Mouse (Mus musculus) spleen, adult 2 months (tissue): ENCODE data around the gene Pgghg. TPM values are rescaled to one million over a fixed set of nuclear protein-coding genes. Genes with fewer than 3 reads are reported as not detected.

Source experiments
- DNase-seq, 2 experiments: peaks; one replicate each; pipeline versions ENCODE4 v3.0.0 to v3.0.0-alpha.2; 2012 to 2021; ENCODE audit warnings: low spot score in 2 of 2, low read depth in 1 of 2
- H3K27ac ChIP-seq: fragments of 200-500 bp; 2 replicates; pipeline ENCODE4 v1.5.1; 2012; ENCODE audit warnings: low read length, inconsistent platforms; ENCODE audit not compliant: insufficient read depth
- H3K27me3 ChIP-seq: fragments of 200-500 bp; 2 replicates; pipeline ENCODE4 v1.6.1; 2012; ENCODE audit warnings: mild to moderate bottlenecking, moderate library complexity, low read length, inconsistent platforms; ENCODE audit not compliant: control insufficient read depth, insufficient read depth
- H3K36me3 ChIP-seq: fragments of 200-500 bp; 2 replicates; pipeline ENCODE4 v1.6.1; 2012; ENCODE audit warnings: mild to moderate bottlenecking, low read length, inconsistent platforms; ENCODE audit not compliant: control insufficient read depth, insufficient read depth
- H3K4me1 ChIP-seq: fragments of 200-500 bp; 2 replicates; pipeline ENCODE4 v1.6.1; 2011; ENCODE audit warnings: inconsistent platforms; ENCODE audit not compliant: control insufficient read depth, insufficient read depth, insufficient read length
- H3K4me3 ChIP-seq: fragments of 200-500 bp; 2 replicates; pipeline ENCODE4 v1.5.1; 2011; ENCODE audit warnings: mild to moderate bottlenecking, inconsistent platforms; ENCODE audit not compliant: insufficient read depth, insufficient read length; ENCODE audit errors: extremely low read depth
- CTCF ChIP-seq: fragments of 200-500 bp; IDR thresholded peaks from 2 replicates; pipeline ENCODE4 v1.5.1; 2011; ENCODE audit warnings: mild to moderate bottlenecking, inconsistent platforms; ENCODE audit not compliant: insufficient read depth, insufficient read length, insufficient replicate concordance; ENCODE audit errors: extremely low read depth
- POLR2A ChIP-seq: fragments of 200-500 bp; IDR thresholded peaks from 2 replicates; pipeline ENCODE4 v1.6.1; 2011; ENCODE audit warnings: low read depth, low read length, inconsistent platforms
- WGBS: fragments of 180-500 bp; shearing (Covaris S2); methylation state at CpG from one replicate; pipeline ENCODE4 v1.1.7; 2018; 5-methylcytosine and 5-hydroxymethylcytosine counted together
- polyA plus RNA-seq: library from polyadenylated mRNA; depleted of rRNA; stranded (reverse); fragments of >200 nt; gene quantifications from 2 replicates; pipeline ENCODE4 v1.2.3, GENCODE M21; 2012

Pgghg gene
- polyA plus RNA-seq, 1 experiment: 21.2 TPM

DNA sequence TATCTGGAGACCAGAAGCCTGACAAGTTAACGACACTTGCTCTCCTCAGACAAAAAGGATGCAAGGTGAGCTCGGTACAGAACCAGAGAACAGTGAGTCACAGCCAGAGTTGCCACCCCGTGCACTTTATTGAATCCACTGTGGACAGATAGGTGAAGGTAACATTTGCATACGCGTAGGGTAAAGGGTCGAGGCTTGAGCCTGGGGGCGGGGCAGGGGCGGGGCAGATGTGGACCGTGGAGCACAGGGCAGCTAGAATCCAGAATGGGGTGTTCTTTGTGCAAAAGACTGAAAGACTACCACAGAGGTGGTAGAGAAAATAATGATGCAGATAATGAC, 13.5 kb downstream of the Pgghg start:
- peak overlapping the region; percentile 66 for H3K27ac ChIP-seq
- H3K36me3 ChIP-seq: no peaks in the 10 kb centered on the region
- peak overlapping the region; percentile 43; the same call in 1 of the 2 replicates for H3K4me3 ChIP-seq
- peaks cover 20% of the 10 kb centered on the region; the same call in 1 of the 2 replicates for H3K4me1 ChIP-seq
- H3K27me3 ChIP-seq: no peaks in the 10 kb centered on the region
- 17% methylated on average over 9 of the region's 9 CpGs for WGBS
- DNase-seq: no peak
- TF ChIP-seq POLR2A: no peak
- TF ChIP-seq CTCF: no peak

DNA sequence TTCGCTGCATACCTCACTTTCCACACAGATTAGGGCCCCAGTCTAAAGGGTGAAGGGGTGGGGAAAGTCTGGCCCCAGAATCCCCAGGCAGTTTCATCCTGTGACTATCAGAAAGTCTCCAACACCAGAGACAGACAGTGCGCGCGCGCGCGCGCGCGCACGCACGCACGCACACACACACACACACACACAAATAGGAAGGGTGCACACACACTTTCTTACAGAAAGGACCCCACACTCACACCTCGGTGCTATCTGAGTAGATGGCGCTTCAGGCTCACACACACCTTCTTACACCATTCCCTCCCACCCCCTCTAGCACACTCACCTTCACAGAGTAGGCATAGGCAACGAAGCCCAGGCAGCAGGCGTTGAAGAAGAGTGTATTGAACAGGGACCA, 14.2 kb downstream of the Pgghg start:
- H3K36me3 ChIP-seq: no peaks in the 10 kb centered on the region
- H3K4me1 ChIP-seq: peaks cover 20% of the 10 kb centered on the region; the same call in 1 of the 2 replicates
- peak overlapping the region; percentile 66 for H3K27ac ChIP-seq
- 6% methylated on average over 17 of the region's 17 CpGs for WGBS
- no peak for DNase-seq
- no peak for TF ChIP-seq POLR2A
- no peak for TF ChIP-seq CTCF
- H3K27me3 ChIP-seq: no peaks in the 10 kb centered on the region
- H3K4me3 ChIP-seq: peak overlapping the region; percentile 36; the same call in 1 of the 2 replicates

DNA sequence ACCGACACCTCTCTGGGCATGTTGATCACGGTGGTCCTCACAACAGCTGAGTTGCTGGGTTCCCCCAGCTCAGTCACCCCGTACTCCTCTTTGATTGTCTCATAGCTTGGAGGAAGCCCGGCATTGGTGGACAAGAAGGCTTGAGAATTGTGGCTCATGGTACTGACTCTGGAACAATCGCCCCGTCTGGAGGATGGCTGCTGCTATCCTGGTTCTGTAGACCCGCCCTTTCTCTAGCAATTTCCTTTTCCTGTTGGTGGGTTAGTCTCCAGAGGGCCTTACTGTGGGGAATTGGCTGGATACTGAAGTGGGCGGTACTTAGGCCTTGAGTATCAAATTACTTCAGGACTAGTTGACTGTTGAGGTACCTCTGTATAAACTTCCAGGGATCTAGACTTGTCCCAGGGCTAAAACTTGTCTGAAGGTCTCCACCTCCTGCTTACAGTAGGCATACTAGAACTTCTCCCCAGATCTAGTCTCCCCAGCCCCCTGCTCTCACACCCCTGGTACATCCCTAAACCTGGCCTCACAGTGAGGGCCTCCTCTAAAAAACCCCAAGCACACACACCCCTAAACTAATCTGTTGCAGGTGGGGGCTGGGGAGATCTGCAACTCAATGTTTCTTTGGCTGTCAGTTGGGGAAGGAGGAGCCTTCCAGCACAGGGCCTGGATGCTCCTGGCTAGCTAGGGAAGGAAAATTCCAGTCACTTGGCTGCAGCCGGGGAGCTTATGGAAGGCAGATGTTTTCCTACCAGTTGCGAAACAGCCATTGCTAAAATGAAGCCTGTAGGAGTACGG, 14.8 kb downstream of the Pgghg start, which contains the start of the genes Gm45717 and Ifitm2:
Gm45717 (minus strand) TSS at position 180 of the 798 bp plus-strand sequence.
Ifitm2 (minus strand) TSS at position 230 of the 798 bp plus-strand sequence.
- no peaks in the 10 kb centered on the region for H3K36me3 ChIP-seq
- 26% methylated on average over 11 of the region's 11 CpGs for WGBS
- no peak for TF ChIP-seq CTCF
- no peak for TF ChIP-seq POLR2A
- H3K4me1 ChIP-seq: peaks cover 20% of the 10 kb centered on the region; the same call in 1 of the 2 replicates
- no peak for DNase-seq
- H3K4me3 ChIP-seq: peak within 1 kb of the TSS; percentile 43; the same call in 1 of the 2 replicates
- H3K27me3 ChIP-seq: no peaks in the 10 kb centered on the region
- H3K27ac ChIP-seq: peak within 1 kb of the TSS; percentile 66

DNA sequence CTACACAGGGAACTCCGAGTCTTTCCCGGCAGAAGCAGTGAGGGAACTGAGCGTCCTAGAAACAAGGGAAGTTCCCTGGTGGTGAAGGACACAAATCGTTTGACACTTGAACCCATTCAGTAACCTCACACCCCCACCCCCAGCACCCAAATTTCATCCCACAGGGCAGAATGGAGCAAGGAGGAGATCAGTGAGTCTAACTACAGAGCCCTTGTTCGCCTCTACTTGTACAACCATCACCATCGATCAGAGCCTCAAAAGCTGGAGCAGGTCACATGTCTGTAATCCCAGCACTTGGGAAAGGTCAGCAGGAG, 15.3 kb downstream of the Pgghg start:
- H3K4me1 ChIP-seq: peaks cover 20% of the 10 kb centered on the region; the same call in 1 of the 2 replicates
- no peak for DNase-seq
- H3K27me3 ChIP-seq: no peaks in the 10 kb centered on the region
- no peaks in the 10 kb centered on the region for H3K36me3 ChIP-seq
- WGBS: 64% methylated on average over 6 of the region's 6 CpGs
- H3K4me3 ChIP-seq: no peak overlapping the region
- peak overlapping the region; percentile 66 for H3K27ac ChIP-seq
- TF ChIP-seq CTCF: no peak
- TF ChIP-seq POLR2A: no peak

DNA sequence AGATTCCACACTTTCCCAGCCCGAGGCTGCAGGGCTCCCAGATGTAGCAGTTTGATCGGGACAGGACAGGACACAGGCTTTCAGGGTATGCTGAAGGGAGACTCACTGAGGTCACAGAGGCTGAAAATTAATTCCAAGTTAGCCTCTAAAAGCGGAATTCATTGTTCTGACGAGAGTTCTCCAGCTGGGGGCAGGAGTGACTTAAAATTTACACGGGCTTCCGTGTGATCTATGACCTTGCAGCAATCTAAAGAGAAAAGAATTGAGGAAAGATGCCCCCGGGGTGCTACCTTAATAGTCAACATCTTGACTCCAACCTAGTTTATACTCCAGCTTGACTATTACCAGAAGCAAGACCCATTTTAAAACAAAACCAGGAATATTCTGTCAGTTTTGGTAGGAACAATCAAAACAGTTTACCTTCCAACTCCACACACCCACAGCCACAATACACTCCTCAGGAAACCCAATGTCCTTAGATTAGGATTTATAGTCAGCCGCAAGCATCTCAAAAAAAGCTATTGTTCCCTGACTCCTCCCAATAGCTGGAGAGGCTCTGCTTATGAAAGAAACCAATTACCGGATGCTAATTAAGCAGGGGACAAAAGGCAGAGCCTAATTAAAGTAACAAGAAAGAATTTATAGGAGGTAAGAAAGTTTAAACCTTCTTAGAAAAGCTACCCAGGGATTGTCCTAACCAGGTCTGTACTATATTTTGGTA, 18.1 kb downstream of the Pgghg start:
- TF ChIP-seq CTCF (peak; percentile 22; the same call in 1 of the 2 replicates), POLR2A (no peak)
- peaks cover 9% of the 10 kb centered on the region; the same call in 1 of the 2 replicates for H3K4me1 ChIP-seq
- no peaks in the 10 kb centered on the region for H3K36me3 ChIP-seq
- no peaks in the 10 kb centered on the region for H3K27me3 ChIP-seq
- WGBS: 16% methylated on average over 9 of the region's 9 CpGs
- H3K4me3 ChIP-seq: no peak overlapping the region
- H3K27ac ChIP-seq: no peak overlapping the region
- peak in 1 of 2 experiments; percentile 19 for DNase-seq

DNA sequence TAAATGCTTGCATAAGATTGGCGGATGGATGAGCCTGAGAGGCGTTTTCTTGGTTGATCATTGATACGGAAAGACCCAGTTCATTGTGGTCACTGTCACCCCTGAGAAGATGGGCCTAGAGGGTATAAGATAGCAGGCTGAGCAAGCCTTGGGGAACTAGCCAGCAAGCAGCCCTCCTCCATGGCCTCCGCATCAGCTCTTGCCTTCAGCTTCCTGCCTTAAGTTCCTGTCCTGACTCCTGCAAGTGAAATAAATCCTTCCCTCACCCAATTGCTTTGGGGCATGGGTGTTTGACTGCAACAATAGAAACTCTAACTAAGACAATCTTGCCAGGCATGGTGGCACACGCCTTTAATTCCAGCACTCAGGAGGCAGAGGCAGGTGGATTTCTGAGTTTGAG, 18.8 kb downstream of the Pgghg start:
- Histone ChIP-seq H3K36me3 (no peaks in the 10 kb centered on the region), H3K27me3 (no peaks in the 10 kb centered on the region), H3K4me1 (peaks cover 4% of the 10 kb centered on the region; the same call in 1 of the 2 replicates), H3K4me3 (no peak overlapping the region), H3K27ac (no peak overlapping the region)
- no peak for DNase-seq
- 83% methylated on average over 5 of the region's 5 CpGs for WGBS
- TF ChIP-seq CTCF (no peak), POLR2A (no peak)
